Mouse (Mus musculus) ES-E14 (cell line): ENCODE data around the gene Phykpl. TPM values are rescaled to one million over a fixed set of nuclear protein-coding genes. Genes with fewer than 3 reads are reported as not detected.
A peak's percentile ranks its signal among the peaks of the same experiment; 100 is the strongest.
"Not testable (repeated sequence)": the region's sequence is repeated elsewhere in the genome, so short reads cannot be mapped to it uniquely, and the experiment has no call there.

ENCODE experiments used
- DNase-seq: peaks from one replicate; pipeline ENCODE4 v3.0.0-alpha.2; 2013; ENCODE audit warnings: low read depth, low spot score
- H3K27ac ChIP-seq: 2 replicates; pipeline ENCODE4 v1.5.1; 2012; ENCODE audit warnings: low read depth, mild to moderate bottlenecking, low read length, moderate library complexity, mixed read lengths; ENCODE audit not compliant: poor library complexity, insufficient read depth, severe bottlenecking
- H3K36me3 ChIP-seq: 2 replicates; pipeline ENCODE4 v1.6.1; 2012; ENCODE audit warnings: mild to moderate bottlenecking, low read length, moderate library complexity, mixed read lengths; ENCODE audit not compliant: control insufficient read depth, poor library complexity, insufficient read depth, severe bottlenecking
- H3K4me1 ChIP-seq, 2 experiments: fragments of 150-350 bp in 1 of 2; sonication (generic) in 1 of 2; 2 replicates each; pipeline ENCODE4 v1.6.1; 2012; ENCODE audit warnings: low read length in 2 of 2, mild to moderate bottlenecking in 1 of 2, mixed read lengths in 1 of 2; ENCODE audit not compliant: control insufficient read depth in 2 of 2, insufficient read depth in 2 of 2, poor library complexity in 1 of 2
- H3K4me3 ChIP-seq, 2 experiments: fragments of 150-350 bp in 1 of 2; sonication (generic) in 1 of 2; 2 replicates each; pipeline ENCODE4 v1.5.1; 2012; ENCODE audit warnings: low read length in 2 of 2, low read depth in 1 of 2, mild to moderate bottlenecking in 1 of 2, mixed read lengths in 1 of 2; ENCODE audit not compliant: insufficient read depth in 1 of 2, poor library complexity in 1 of 2, severe bottlenecking in 1 of 2
- H3K9ac ChIP-seq: 2 replicates; pipeline ENCODE4 v1.6.1; 2012; ENCODE audit warnings: low read depth, mild to moderate bottlenecking, low read length, mixed read lengths; ENCODE audit not compliant: poor library complexity, insufficient read depth, severe bottlenecking
- H3K9me3 ChIP-seq: fragments of 150-350 bp; sonication (generic); 2 replicates; pipeline ENCODE4 v1.6.1; 2012; ENCODE audit warnings: low read depth, mild to moderate bottlenecking, low read length; ENCODE audit not compliant: control insufficient read depth, insufficient read depth
- CHD2 ChIP-seq: IDR thresholded peaks from 2 replicates; pipeline ENCODE4 v1.6.1; 2014; ENCODE audit warnings: mild to moderate bottlenecking, low read depth, low read length, inconsistent platforms
- HCFC1 ChIP-seq: IDR thresholded peaks from 2 replicates; pipeline ENCODE4 v1.6.1; 2012; ENCODE audit warnings: low read length, inconsistent platforms, borderline replicate concordance; ENCODE audit not compliant: insufficient read depth
- MAFK ChIP-seq: IDR thresholded peaks from 2 replicates; pipeline ENCODE4 v1.6.1; 2014; ENCODE audit warnings: mild to moderate bottlenecking, low read depth, low read length, inconsistent platforms; ENCODE audit not compliant: insufficient read depth
- ZC3H11A ChIP-seq: IDR thresholded peaks from 2 replicates; pipeline ENCODE4 v1.6.1; 2012; ENCODE audit warnings: low read depth, mild to moderate bottlenecking, inconsistent platforms, low read length, borderline replicate concordance
- ZNF384 ChIP-seq: IDR thresholded peaks from 2 replicates; pipeline ENCODE4 v1.6.1; 2012; ENCODE audit warnings: low read depth, low read length, inconsistent platforms
- in situ Hi-C, 2 experiments: fragments of 600-800 bp; cut with MboI; formaldehyde crosslinking; loops; one replicate each; pipeline ENCODE4 v1.15.1; 2025; ENCODE audit warnings: low sequenced_read_pairs in 2 of 2, inconsistent platforms in 1 of 2; ENCODE audit not compliant: unreplicated experiment in 2 of 2
- total RNA-seq: library from RNA; depleted of rRNA; stranded (reverse); fragments of 300-350 nt; gene quantifications from 2 replicates; pipeline ENCODE4 v1.2.3, GENCODE M21; 2012

Phykpl gene
- total RNA-seq, 1 experiment, result 23.4 TPM

GRCm38 (mm10) chr11:51629651-51630314 is 45.2 kb downstream of the Phykpl start:
- in situ Hi-C loops, result no loop called here
- Histone ChIP-seq H3K36me3 (peaks cover 52% of the 10 kb centered on the region), H3K27ac (no peak overlapping the region)

GRCm38 (mm10) chr11:51632130-51632753 is 47.7 kb downstream of the Phykpl start:
- Histone ChIP-seq H3K4me3 (no peak overlapping the region), H3K4me1 (peaks cover 4 to 17% of the 10 kb centered on the region in 2 experiments; a peak in 3 of 4 replicates), H3K9me3 (no peaks in the 10 kb centered on the region), H3K36me3 (peaks cover 30% of the 10 kb centered on the region), H3K9ac (no peak overlapping the region; the same call in 1 of the 2 replicates), H3K27ac (no peak overlapping the region)
- in situ Hi-C loops, result no loop called here
- no peak for DNase-seq
- TF ChIP-seq ZC3H11A, result no peak
- no peak for TF ChIP-seq HCFC1
- TF ChIP-seq MAFK, result no peak
- TF ChIP-seq ZNF384, result no peak
- no peak for TF ChIP-seq CHD2

More at GRCm38 (mm10) chr11:51629651-51630314, 45.2 kb downstream of the Phykpl start:
- no peak for DNase-seq
- TF ChIP-seq ZC3H11A (no peak), MAFK (no peak), CHD2 (no peak), ZNF384 (no peak), HCFC1 (no peak)
- Histone ChIP-seq H3K9ac (no peak overlapping the region), H3K9me3 (no peaks in the 10 kb centered on the region), H3K4me3 (no peak overlapping the region), H3K4me1 (peaks cover 4 to 22% of the 10 kb centered on the region in 2 experiments; a peak in 3 of 4 replicates)

- in situ Hi-C loops, H3K9me3 ChIP-seq, DNase-seq, H3K9ac ChIP-seq: not testable (repeated sequence)
- peaks cover 4 to 17% of the 10 kb centered on the region in 2 experiments; a peak in 3 of 4 replicates for H3K4me1 ChIP-seq
- peak overlapping the region in 1 of 2 experiments; percentile 14; a peak in 1 of 4 replicates for H3K4me3 ChIP-seq
- H3K27ac ChIP-seq, result peak overlapping the region; percentile 49; the same call in 1 of the 2 replicates
- peaks cover 21% of the 10 kb centered on the region for H3K36me3 ChIP-seq
Observed at GRCm38 (mm10) chr11:51633200-51633599, 48.6 kb downstream of the Phykpl start.

- DNase-seq, result no peak
- TF ChIP-seq HCFC1 (no peak), ZNF384 (no peak), MAFK (no peak), ZC3H11A (no peak), CHD2 (no peak)
- Histone ChIP-seq H3K9ac (peak overlapping the region; percentile 85; the same call in 1 of the 2 replicates), H3K4me3 (peak overlapping the region in 1 of 2 experiments; percentile 93; a peak in 2 of 4 replicates), H3K4me1 (peaks cover 4 to 17% of the 10 kb centered on the region in 2 experiments; a peak in 3 of 4 replicates), H3K36me3 (peaks cover 18% of the 10 kb centered on the region), H3K27ac (peak overlapping the region; percentile 78; the same call in 1 of the 2 replicates), H3K9me3 (no peaks in the 10 kb centered on the region)
- in situ Hi-C loops, result no loop called here
Observed at GRCm38 (mm10) chr11:51633721-51634120, 49.2 kb downstream of the Phykpl start.
